Mouse (Mus musculus) frontal cortex, postnatal 14 days (tissue): ENCODE results near the gene Angptl1.
A peak's percentile ranks its signal among the peaks of the same experiment; 100 is the strongest.

Experiments
- DNase-seq, 2 experiments: peaks; one replicate each; pipeline ENCODE4 v3.0.0; 2022; ENCODE audit warnings: low spot score in 2 of 2

Gene Angptl1

GRCm38 (mm10) chr1:156838177-156838576 is at the start of gene Angptl1:
Gene Angptl1, plus strand, starts transcription at chr1:156838562.
- DNase-seq = no peak

GRCm38 (mm10) chr1:156789844-156790490 is 48.4 kb upstream of the Angptl1 start:
- no peak for DNase-seq

- no peak for DNase-seq
Measured at GRCm38 (mm10) chr1:156796251-156796650, 42.1 kb upstream of the Angptl1 start.

DNA sequence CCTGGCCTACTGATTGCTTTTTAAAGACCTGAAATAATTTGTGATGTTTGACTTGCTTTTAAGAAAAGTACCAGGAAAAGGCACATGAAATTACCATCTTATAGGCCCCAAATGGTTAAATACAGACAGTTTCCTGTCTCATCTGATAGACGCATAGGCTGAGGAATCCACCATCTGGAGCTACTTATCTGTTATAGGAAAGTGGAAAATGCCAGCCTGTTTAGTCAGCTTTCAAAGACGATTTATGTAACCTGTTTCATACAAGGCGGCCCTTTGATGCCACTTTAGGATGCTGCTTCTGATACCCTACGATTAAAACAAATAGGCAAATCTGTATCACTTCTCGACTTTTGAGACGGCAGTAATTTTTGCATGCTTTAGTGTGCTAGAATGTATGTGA is 37.1 kb upstream of the Angptl1 start:
- DNase-seq = no peak

GRCm38 (mm10) chr1:156808332-156808731 is 30.0 kb upstream of the Angptl1 start:
- DNase-seq = no peak

- DNase-seq = no peak
Measured at GRCm38 (mm10) chr1:156811928-156812327, 26.4 kb upstream of the Angptl1 start.

DNA sequence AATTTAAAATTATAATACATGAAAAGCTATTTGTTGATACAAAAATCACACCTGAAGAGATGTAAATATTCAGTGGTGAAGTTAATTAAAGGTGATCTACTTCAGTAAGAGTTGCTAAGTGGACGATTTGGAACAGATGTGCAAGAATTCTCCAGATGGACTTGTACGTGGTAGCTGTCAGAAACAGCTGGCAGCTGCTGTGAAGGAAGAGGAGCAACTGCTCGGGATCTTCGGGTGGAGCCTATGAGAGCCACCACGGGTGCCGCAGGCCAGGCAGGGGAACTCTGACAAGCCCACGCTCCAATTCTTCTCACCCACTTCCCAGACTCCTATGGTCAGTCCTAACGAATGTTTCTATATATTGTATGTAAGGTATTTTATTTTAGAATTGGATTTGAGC is 25.6 kb upstream of the Angptl1 start:
- no peak for DNase-seq

GRCm38 (mm10) chr1:156813485-156813884 is 24.9 kb upstream of the Angptl1 start:
- no peak for DNase-seq

DNA sequence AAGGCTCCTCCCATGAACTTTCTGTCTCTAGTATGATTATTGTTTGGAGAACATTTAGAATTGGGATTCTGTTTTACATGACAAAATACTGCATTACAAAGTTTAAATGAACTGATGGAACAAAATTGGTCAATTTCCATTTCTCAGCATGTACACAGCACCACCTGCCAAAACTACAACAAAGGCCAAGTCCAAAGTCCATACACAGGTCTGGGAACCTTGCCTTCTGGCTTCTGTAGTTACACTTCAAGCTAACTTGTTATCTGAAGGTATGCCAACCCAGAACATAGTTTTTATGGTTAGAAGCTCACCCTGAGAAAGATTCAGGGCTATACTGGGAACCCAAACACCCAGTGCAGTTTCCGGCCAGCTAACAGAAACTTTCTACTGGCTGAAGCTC is 19.1 kb upstream of the Angptl1 start:
- DNase-seq = no peak

DNA sequence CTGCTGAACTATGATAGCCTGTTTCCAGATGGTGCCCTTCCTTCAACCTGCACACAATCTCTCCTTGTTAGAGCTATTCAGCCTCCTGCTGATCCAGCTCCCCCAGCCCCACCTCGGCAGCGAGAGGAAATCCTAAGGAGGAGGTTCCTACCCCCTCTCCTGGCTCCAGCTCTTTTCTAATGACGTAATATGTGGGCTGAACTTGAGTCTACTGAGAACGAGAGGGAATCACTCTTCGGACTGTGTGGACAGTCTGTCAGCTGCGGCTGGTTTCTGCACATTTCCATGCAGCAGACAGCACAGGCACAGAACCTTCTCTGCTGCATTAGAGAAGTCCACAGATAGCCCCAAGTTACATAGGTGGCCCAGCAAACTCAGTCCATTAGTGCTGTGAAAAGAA is 333 bp downstream of the Angptl1 start:
- peak in 1 of 2 experiments; percentile 13 for DNase-seq

GRCm38 (mm10) chr1:156841625-156842339 is 3.4 kb downstream of the Angptl1 start:
- no peak for DNase-seq

GRCm38 (mm10) chr1:156847098-156847497 is 8.7 kb downstream of the Angptl1 start:
- DNase-seq = no peak

- no peak for DNase-seq
Measured at GRCm38 (mm10) chr1:156852409-156852808, 14.0 kb downstream of the Angptl1 start.

- no peak for DNase-seq
Measured at GRCm38 (mm10) chr1:156852872-156853271, 14.5 kb downstream of the Angptl1 start.

GRCm38 (mm10) chr1:156854558-156854957 is 16.2 kb downstream of the Angptl1 start:
- DNase-seq = no peak

- no peak for DNase-seq
Measured at GRCm38 (mm10) chr1:156856666-156857065, 18.3 kb downstream of the Angptl1 start.

DNA sequence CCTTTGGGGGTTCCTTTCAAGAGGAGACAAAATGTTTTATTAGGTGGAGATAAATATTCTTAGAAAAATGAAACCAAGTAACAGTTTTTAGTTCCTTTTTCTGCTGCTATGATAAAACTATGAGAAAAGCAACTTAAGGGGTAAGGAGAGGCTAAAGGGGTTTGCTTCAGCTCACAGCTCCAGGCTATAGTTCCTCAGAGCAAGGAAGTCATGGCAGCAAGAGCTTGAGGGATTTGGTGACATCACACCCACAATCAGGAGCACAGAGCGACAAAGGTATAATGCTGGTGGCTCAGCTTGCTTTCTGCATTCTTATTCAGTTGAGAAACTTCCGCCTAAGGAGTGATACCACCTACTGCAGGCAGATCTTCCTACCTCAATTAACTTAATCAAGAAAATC is 20.8 kb downstream of the Angptl1 start:
- DNase-seq = no peak

GRCm38 (mm10) chr1:156859711-156860250 is 21.4 kb downstream of the Angptl1 start:
- no peak for DNase-seq

GRCm38 (mm10) chr1:156860266-156860665 is 21.9 kb downstream of the Angptl1 start:
- no peak for DNase-seq

DNA sequence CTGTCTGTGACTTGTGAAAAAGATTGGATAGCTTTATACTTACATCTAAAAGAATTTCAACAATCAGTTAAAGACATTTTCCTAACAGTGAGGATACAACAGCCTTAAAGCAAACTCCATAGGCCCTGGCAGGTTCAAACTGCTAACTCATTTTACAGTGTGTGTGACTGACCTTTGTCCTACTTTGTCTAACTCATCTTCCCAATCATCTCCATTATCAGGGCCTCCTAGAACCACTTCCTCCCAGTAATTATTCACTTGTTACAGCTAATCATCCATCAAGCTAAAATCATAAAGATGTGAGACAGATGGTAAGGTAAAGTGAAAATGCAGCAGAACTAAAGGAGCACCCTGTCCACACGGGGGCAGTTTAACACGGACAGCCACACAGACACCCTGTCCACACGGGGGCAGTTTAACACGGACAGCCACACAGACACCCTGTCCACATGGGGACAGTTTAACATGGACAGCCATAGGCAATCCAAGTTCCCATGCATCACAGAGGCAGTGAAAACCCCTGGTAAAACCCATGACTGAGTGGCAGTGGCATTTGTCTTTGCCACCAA is 23.2 kb downstream of the Angptl1 start:
- DNase-seq = no peak

DNA sequence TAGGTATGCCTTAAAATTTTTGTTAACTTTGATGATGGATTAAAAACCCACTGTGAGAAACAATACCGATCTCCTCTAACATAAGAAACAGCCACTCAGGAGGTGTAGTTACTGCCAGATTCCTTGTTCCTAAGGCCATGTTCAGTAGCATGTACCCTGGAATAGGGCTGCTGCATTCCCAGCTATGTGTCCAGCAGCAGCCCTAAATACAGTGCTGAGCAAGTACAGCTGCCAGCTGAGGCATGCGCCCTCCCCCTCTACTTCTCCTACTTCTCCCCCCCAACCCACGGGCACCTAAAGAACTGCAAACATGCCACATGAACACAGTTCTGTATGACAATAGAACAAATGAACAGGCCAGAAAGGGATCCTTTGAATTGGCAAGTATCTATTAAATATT is 25.4 kb downstream of the Angptl1 start:
- no peak for DNase-seq

DNA sequence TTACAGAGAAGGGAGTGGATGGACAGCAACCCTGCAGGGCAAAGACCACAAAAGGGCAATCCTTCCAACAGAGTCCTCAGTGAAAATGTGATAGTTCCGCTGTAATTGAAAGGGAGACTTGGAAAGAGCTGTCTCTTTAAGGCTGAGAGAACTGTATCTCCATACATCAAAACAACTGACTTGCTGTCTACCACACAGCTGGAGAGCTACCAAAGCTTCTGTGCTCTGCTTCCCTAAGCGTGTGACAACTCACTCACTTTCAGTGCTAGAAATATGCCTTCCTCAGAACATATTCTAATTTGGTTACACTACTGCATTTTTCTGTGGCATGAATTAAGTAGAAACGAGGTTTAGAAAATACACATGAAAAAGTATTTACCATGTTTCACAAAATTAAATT is 25.9 kb downstream of the Angptl1 start:
- DNase-seq = no peak

DNA sequence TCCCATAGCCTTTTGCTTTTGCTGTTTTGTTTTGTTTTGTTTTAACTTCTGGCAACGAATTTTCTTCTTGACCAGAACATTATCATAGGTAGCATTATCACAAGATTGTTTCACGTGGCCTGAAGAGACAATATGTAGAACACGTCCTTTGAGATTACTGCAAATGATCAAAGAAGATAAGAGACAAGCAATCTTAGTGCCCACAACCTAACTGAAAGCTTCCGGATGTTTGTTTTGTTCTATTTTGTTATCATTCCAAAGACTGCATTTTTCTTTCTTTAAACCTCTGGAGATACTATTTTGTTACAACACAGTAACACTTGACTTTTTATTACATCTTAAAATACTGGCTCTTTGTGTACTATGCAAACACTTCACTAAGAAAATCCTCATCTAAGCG is 31.7 kb downstream of the Angptl1 start:
- DNase-seq = no peak
